Mouse (Mus musculus) myocyte (in vitro differentiated cells): ENCODE measurements around the gene Lrrc4c. TPM values are rescaled to one million over a fixed set of nuclear protein-coding genes. Genes with fewer than 3 reads are reported as not detected.

Source experiments
- H3K27me3 ChIP-seq: one replicate; pipeline ENCODE4 v1.6.1; 2011; ENCODE audit not compliant: control insufficient read depth, insufficient read depth, insufficient read length
- H3K36me3 ChIP-seq: one replicate; pipeline ENCODE4 v1.6.1; 2011; ENCODE audit not compliant: control insufficient read depth, insufficient read depth
- H3K4me2 ChIP-seq: one replicate; pipeline ENCODE4 v1.6.1; 2011; ENCODE audit warnings: low read depth, control low read depth
- H3K4me3 ChIP-seq: one replicate; pipeline ENCODE4 v1.5.1; 2011; ENCODE audit warnings: mild to moderate bottlenecking, control low read depth, moderate library complexity
- H3K79me2 ChIP-seq: one replicate; pipeline ENCODE4 v1.6.1; 2011; ENCODE audit not compliant: control insufficient read depth, insufficient read depth
- H3ac ChIP-seq: one replicate; pipeline ENCODE4 v1.6.1; 2011; ENCODE audit not compliant: control insufficient read depth, insufficient read length
- CEBPB ChIP-seq: IDR thresholded peaks from 2 replicates; pipeline ENCODE4 v1.6.1; 2011; ENCODE audit warnings: mild to moderate bottlenecking, moderate library complexity; ENCODE audit not compliant: poor library complexity, insufficient read depth, severe bottlenecking
- E2F4 ChIP-seq: IDR thresholded peaks from one replicate; pipeline ENCODE4 v1.6.1; 2011; ENCODE audit warnings: mild to moderate bottlenecking, control low read depth, moderate library complexity; ENCODE audit not compliant: insufficient read depth
- MAX ChIP-seq: IDR thresholded peaks from one replicate; pipeline ENCODE4 v1.6.1; 2011; ENCODE audit warnings: low read depth, mild to moderate bottlenecking, control low read depth
- MYOD1 ChIP-seq, 3 experiments: IDR thresholded peaks; one replicate each; pipeline ENCODE4 v1.6.1; 2011; ENCODE audit warnings: control low read depth in 2 of 3, low read depth in 2 of 3, mild to moderate bottlenecking in 2 of 3, moderate library complexity in 1 of 3; ENCODE audit not compliant: insufficient read length in 2 of 3, control insufficient read depth in 1 of 3
- MYOG ChIP-seq, 3 experiments: IDR thresholded peaks; one replicate each; pipeline ENCODE4 v1.6.1; 2011; ENCODE audit warnings: control low read depth in 2 of 3, low read depth in 2 of 3, mild to moderate bottlenecking in 2 of 3; ENCODE audit not compliant: insufficient read length in 2 of 3, control insufficient read depth in 1 of 3, insufficient read depth in 1 of 3
- POLR2A ChIP-seq: IDR thresholded peaks from one replicate; pipeline ENCODE4 v1.6.1; 2011; ENCODE audit warnings: low read depth, mild to moderate bottlenecking, control low read depth, moderate library complexity; ENCODE audit not compliant: insufficient read length
- POLR2AphosphoS2 ChIP-seq: IDR thresholded peaks from one replicate; pipeline ENCODE4 v1.6.1; 2011; ENCODE audit warnings: low read depth, control low read depth; ENCODE audit not compliant: insufficient read length
- REST ChIP-seq: IDR thresholded peaks from one replicate; pipeline ENCODE4 v1.6.1; 2011; ENCODE audit warnings: mild to moderate bottlenecking, control low read depth, moderate library complexity; ENCODE audit not compliant: insufficient read depth, insufficient read length
- SRF ChIP-seq: IDR thresholded peaks from one replicate; pipeline ENCODE4 v1.6.1; 2011; ENCODE audit warnings: low read depth; ENCODE audit not compliant: control insufficient read depth, insufficient read length
- TCF12 ChIP-seq: IDR thresholded peaks from one replicate; pipeline ENCODE4 v1.6.1; 2011; ENCODE audit warnings: mild to moderate bottlenecking, control low read depth; ENCODE audit not compliant: poor library complexity, insufficient read depth, severe bottlenecking
- TCF3 ChIP-seq: IDR thresholded peaks from one replicate; pipeline ENCODE4 v1.6.1; 2011; ENCODE audit warnings: low read depth, control low read depth; ENCODE audit not compliant: insufficient read length
- USF1 ChIP-seq: IDR thresholded peaks from one replicate; pipeline ENCODE4 v1.6.1; 2011; ENCODE audit warnings: low read depth, mild to moderate bottlenecking, control low read depth, moderate library complexity
- polyA plus RNA-seq: library from polyadenylated mRNA; unstranded; fragments of >200 nt; fragmentation: generic; extraction: Trizol; gene quantifications from one replicate; pipeline ENCODE4 v1.2.1, GENCODE M21; 2012; ENCODE audit warnings: missing spikeins

The Lrrc4c gene
- polyA plus RNA-seq, 1 experiment = 1.1 TPM

DNA sequence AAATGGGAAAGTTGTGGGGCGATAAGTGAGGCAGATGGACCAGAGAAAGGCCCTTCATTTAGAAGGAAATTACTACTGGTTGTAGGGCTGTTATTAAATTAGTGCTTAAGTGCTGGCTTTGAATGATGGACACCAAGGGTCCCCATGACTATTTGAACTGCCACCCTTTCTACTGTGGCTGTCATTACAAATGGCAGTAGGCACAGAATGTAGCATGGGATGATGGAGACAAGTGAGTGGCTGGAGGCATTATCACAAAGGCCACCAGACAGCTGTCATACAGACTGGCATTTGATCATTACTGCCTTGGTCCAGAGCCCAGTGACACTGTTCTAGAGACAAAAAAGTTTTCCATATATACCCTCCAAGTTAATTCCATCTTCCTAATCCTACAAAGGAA is 1000.6 kb downstream of the Lrrc4c start:
- no peak for TF ChIP-seq SRF
- TF ChIP-seq CEBPB = no peak
- TF ChIP-seq POLR2A = no peak
- TF ChIP-seq POLR2AphosphoS2 = no peak
- TF ChIP-seq MAX = no peak
- no peak for TF ChIP-seq MYOG (IDR thresholded peaks at IDR 0.05; ENCODE audit: control insufficient read depth in 1 of 3, insufficient read depth in 1 of 3, insufficient read length in 2 of 3, low read depth in 2 of 3)
- no peak for TF ChIP-seq USF1
- TF ChIP-seq TCF3 = no peak
- no peak for TF ChIP-seq REST
- TF ChIP-seq E2F4 = no peak
- no peak for TF ChIP-seq MYOD1 (IDR thresholded peaks at IDR 0.05; ENCODE audit: control insufficient read depth in 1 of 3, insufficient read length in 2 of 3, low read depth in 2 of 3)
- no peak for TF ChIP-seq TCF12
- H3ac ChIP-seq = no peak overlapping the region
- H3K27me3 ChIP-seq = no peaks in the 10 kb centered on the region
- no peak overlapping the region for H3K4me3 ChIP-seq
- H3K36me3 ChIP-seq = no peaks in the 10 kb centered on the region
- H3K79me2 ChIP-seq = no peaks in the 10 kb centered on the region
- H3K4me2 ChIP-seq = no peak overlapping the region

DNA sequence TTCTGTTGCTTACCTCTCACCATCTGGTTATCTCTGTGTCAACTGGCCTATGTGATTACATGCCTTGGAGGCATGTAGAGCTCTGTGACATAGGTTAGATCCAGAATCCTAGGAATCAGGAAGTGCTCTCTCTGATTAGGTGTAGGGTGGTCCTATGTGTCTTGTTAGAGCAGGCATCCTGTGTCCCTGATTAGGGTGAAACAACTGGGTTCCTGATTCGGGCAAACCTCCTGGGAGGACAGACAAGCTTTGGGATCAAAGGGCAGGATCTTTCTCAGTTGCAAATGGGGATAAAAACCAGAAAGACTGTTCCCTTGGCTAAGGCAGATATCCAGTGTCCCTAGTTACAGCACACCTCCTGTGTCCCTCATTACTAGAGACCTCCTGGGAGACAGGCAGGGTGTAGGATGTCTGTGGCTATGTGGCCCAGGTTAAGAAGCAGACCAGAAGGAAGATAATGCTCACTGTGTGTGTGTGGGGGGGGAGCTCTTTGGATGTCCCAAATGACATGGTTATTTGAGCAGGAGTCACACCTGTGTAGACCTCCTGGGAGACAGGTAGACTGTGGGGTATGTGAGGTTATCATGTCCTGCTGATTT is 1014.2 kb downstream of the Lrrc4c start:
- H3K27me3 ChIP-seq = no peaks in the 10 kb centered on the region
- TF ChIP-seq TCF3 (no peak), E2F4 (no peak), CEBPB (no peak), MAX (no peak), MYOG (IDR thresholded peaks at IDR 0.05; ENCODE audit: control insufficient read depth in 1 of 3, insufficient read depth in 1 of 3, insufficient read length in 2 of 3, low read depth in 2 of 3) (no peak), POLR2A (no peak)

DNA sequence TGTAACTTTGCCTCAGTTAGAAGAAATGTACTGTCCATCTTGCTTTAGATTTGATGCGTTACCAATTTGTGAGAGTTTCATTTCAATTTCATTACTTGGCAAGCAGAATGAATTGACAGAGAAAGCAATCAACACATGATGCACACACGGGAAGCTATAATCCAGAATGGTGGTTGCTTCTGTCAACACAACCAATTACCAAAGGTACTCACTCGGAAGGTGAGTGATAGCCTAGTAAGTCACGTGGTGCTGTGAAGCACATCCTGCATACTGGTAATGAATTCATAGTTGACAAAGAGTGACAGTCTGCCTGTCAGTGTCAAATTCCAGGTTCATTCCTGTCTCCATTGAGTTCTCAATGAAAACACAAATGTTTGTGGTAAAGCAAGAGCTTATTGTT is 1021.7 kb downstream of the Lrrc4c start:
- no peak overlapping the region for H3K4me2 ChIP-seq
- no peak overlapping the region for H3K4me3 ChIP-seq
- TF ChIP-seq MYOD1 (IDR thresholded peaks at IDR 0.05; ENCODE audit: control insufficient read depth in 1 of 3, insufficient read length in 2 of 3, low read depth in 2 of 3) (no peak), SRF (no peak), POLR2AphosphoS2 (no peak), TCF12 (no peak), E2F4 (no peak), TCF3 (no peak), CEBPB (no peak), REST (no peak), MYOG (IDR thresholded peaks at IDR 0.05; ENCODE audit: control insufficient read depth in 1 of 3, insufficient read depth in 1 of 3, insufficient read length in 2 of 3, low read depth in 2 of 3) (no peak), MAX (no peak), USF1 (no peak), POLR2A (no peak)
- H3K79me2 ChIP-seq = no peaks in the 10 kb centered on the region
- no peak overlapping the region for H3ac ChIP-seq
- no peaks in the 10 kb centered on the region for H3K27me3 ChIP-seq
- H3K36me3 ChIP-seq = no peaks in the 10 kb centered on the region

More for the DNA sequence above, 1014.2 kb downstream of the Lrrc4c start:
- no peak overlapping the region for H3ac ChIP-seq
- no peak overlapping the region for H3K4me3 ChIP-seq
- H3K4me2 ChIP-seq = no peak overlapping the region
- H3K36me3 ChIP-seq = no peaks in the 10 kb centered on the region
- no peaks in the 10 kb centered on the region for H3K79me2 ChIP-seq

DNA sequence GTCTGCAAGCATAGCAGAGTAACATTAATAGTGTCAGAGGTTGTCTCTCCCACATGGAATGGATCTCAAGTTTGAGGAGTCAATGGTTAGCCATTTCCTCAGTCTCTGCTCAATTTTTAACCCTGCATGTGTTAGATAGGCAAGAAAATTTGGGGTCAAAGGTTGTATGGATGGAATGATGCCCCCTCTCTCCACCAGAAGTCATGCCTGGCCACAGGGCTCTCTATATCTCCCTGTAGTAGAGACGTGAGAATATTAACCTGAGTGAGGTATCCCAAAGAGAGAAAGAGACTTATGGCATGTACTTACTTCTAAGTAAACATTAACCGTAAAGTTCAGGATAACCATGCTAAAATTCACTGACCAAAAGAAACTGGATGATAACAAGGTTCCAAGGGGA is 1043.3 kb downstream of the Lrrc4c start:
- H3K27me3 ChIP-seq = no peaks in the 10 kb centered on the region
- H3K36me3 ChIP-seq = no peaks in the 10 kb centered on the region
- TF ChIP-seq TCF3 (no peak), MAX (no peak), MYOD1 (IDR thresholded peaks at IDR 0.05; ENCODE audit: control insufficient read depth in 1 of 3, insufficient read length in 2 of 3, low read depth in 2 of 3) (no peak), SRF (no peak)
- no peak overlapping the region for H3K4me3 ChIP-seq
- no peak overlapping the region for H3ac ChIP-seq
- no peaks in the 10 kb centered on the region for H3K79me2 ChIP-seq
- no peak overlapping the region for H3K4me2 ChIP-seq

DNA sequence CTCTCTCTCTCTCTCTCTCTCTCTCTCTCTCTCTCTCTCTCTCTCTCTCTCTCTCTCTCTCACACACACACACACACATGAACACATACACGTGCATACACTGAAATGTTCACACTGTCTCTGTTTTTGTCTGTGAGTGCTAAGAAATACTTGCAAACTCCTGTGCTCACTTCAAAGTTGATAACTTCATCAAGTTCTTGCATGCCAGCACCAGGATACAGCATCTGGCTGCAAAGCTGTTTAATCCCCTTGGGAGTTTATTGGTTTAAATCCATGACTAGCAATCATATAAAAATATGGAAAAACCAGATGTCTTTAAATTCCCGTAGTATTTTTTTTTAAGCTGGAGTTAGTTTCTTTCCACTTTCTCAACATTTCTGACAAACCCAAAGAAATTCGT is 1052.0 kb downstream of the Lrrc4c start:
- H3K4me3 ChIP-seq = no peak overlapping the region
- H3K4me2 ChIP-seq = no peak overlapping the region
- TF ChIP-seq E2F4 (no peak), MYOG (IDR thresholded peaks at IDR 0.05; ENCODE audit: control insufficient read depth in 1 of 3, insufficient read depth in 1 of 3, insufficient read length in 2 of 3, low read depth in 2 of 3) (no peak), TCF3 (no peak), CEBPB (no peak), MAX (no peak), TCF12 (no peak), SRF (no peak), REST (no peak), POLR2A (no peak), MYOD1 (IDR thresholded peaks at IDR 0.05; ENCODE audit: control insufficient read depth in 1 of 3, insufficient read length in 2 of 3, low read depth in 2 of 3) (no peak), USF1 (no peak), POLR2AphosphoS2 (no peak)
- no peaks in the 10 kb centered on the region for H3K27me3 ChIP-seq
- no peak overlapping the region for H3ac ChIP-seq
- no peaks in the 10 kb centered on the region for H3K79me2 ChIP-seq
- H3K36me3 ChIP-seq = no peaks in the 10 kb centered on the region
